Mouse (Mus musculus) thymus, adult 2 months (tissue): ENCODE data around the gene Adcyap1r1. TPM values are rescaled to one million over a fixed set of nuclear protein-coding genes. Genes with fewer than 3 reads are reported as not detected.

ENCODE experiments used
- DNase-seq: peaks from one replicate; pipeline ENCODE4 v3.0.0; 2021
- H3K27ac ChIP-seq: fragments of 200-500 bp; 2 replicates; pipeline ENCODE4 v1.5.1; 2012; ENCODE audit warnings: low read length, control low read depth; ENCODE audit not compliant: control insufficient read depth, insufficient read depth
- H3K27me3 ChIP-seq: fragments of 200-500 bp; 2 replicates; pipeline ENCODE4 v1.6.1; 2012; ENCODE audit warnings: mild to moderate bottlenecking, low read length, moderate library complexity, mixed read lengths; ENCODE audit not compliant: control insufficient read depth, insufficient read depth
- H3K36me3 ChIP-seq: fragments of 200-500 bp; 2 replicates; pipeline ENCODE4 v1.6.1; 2012; ENCODE audit warnings: mild to moderate bottlenecking, low read length, moderate library complexity; ENCODE audit not compliant: control insufficient read depth, insufficient read depth
- H3K4me1 ChIP-seq: fragments of 200-500 bp; replicated peaks from 2 replicates; pipeline ENCODE4 v1.6.1; 2012; ENCODE audit warnings: low read length; ENCODE audit not compliant: control insufficient read depth, insufficient read depth
- H3K4me3 ChIP-seq: fragments of 200-500 bp; 2 replicates; pipeline ENCODE4 v1.5.1; 2012; ENCODE audit warnings: mild to moderate bottlenecking, low read length, control low read depth, moderate library complexity; ENCODE audit not compliant: control insufficient read depth, insufficient read depth
- CTCF ChIP-seq: fragments of 200-500 bp; IDR thresholded peaks from 2 replicates; pipeline ENCODE4 v1.5.1; 2012; ENCODE audit warnings: mild to moderate bottlenecking, control low read depth, low read length, moderate library complexity, borderline replicate concordance; ENCODE audit not compliant: control insufficient read depth, poor library complexity, insufficient read depth; ENCODE audit errors: extremely low read depth
- POLR2A ChIP-seq: fragments of 200-500 bp; IDR thresholded peaks from 2 replicates; pipeline ENCODE4 v1.6.1; 2012; ENCODE audit warnings: mild to moderate bottlenecking, low read length, control low read depth, moderate library complexity; ENCODE audit not compliant: control insufficient read depth, poor library complexity, insufficient read depth; ENCODE audit errors: extremely low read depth
- WGBS: fragments of 180-500 bp; shearing (Covaris S2); methylation state at CpG from one replicate; pipeline ENCODE4 v1.1.7; 2018; 5-methylcytosine and 5-hydroxymethylcytosine counted together
- polyA plus RNA-seq: library from polyadenylated mRNA; depleted of rRNA; stranded (reverse); fragments of >200 nt; gene quantifications from 2 replicates; pipeline ENCODE4 v1.2.3, GENCODE M21; 2012

Gene Adcyap1r1
- polyA plus RNA-seq, 1 experiment: 1.8 TPM

- no peak for DNase-seq
- Histone ChIP-seq H3K27me3 (no peaks in the 10 kb centered on the region), H3K36me3 (no peaks in the 10 kb centered on the region), H3K4me3 (no peak overlapping the region), H3K4me1 (no peaks in the 10 kb centered on the region), H3K27ac (no peak overlapping the region)
- 35% methylated on average over 7 of the region's 7 CpGs for WGBS
- TF ChIP-seq CTCF (no peak), POLR2A (no peak)
These were observed 41.5 kb upstream of the Adcyap1r1 start for GRCm38 (mm10) chr6:55410119-55410775.

- WGBS: 90% methylated on average over 5 of the region's 5 CpGs
- TF ChIP-seq POLR2A (no peak), CTCF (no peak)
- H3K27ac ChIP-seq: no peak overlapping the region
- H3K4me1 ChIP-seq: no peaks in the 10 kb centered on the region
- H3K27me3 ChIP-seq: no peaks in the 10 kb centered on the region
- no peaks in the 10 kb centered on the region for H3K36me3 ChIP-seq
- no peak for DNase-seq
- no peak overlapping the region for H3K4me3 ChIP-seq
These were observed 40.8 kb upstream of the Adcyap1r1 start for GRCm38 (mm10) chr6:55410977-55411376.

- DNase-seq: no peak
- H3K36me3 ChIP-seq: no peaks in the 10 kb centered on the region
- 90% methylated on average over 5 of the region's 5 CpGs for WGBS
- no peaks in the 10 kb centered on the region for H3K4me1 ChIP-seq
- no peak overlapping the region for H3K27ac ChIP-seq
- TF ChIP-seq CTCF (no peak), POLR2A (no peak)
- no peaks in the 10 kb centered on the region for H3K27me3 ChIP-seq
- H3K4me3 ChIP-seq: no peak overlapping the region
These were observed 35.6 kb upstream of the Adcyap1r1 start for GRCm38 (mm10) chr6:55416202-55416601.

GRCm38 (mm10) chr6:55418746-55419410 lies 32.9 kb upstream of the Adcyap1r1 start:
- H3K4me1 ChIP-seq: no peaks in the 10 kb centered on the region
- H3K27me3 ChIP-seq: no peaks in the 10 kb centered on the region
- no peak overlapping the region for H3K27ac ChIP-seq
- TF ChIP-seq CTCF (no peak), POLR2A (no peak)
- DNase-seq: no peak
- H3K36me3 ChIP-seq: no peaks in the 10 kb centered on the region
- no peak overlapping the region for H3K4me3 ChIP-seq
- WGBS: 44% methylated on average over 2 of the region's 2 CpGs

- Histone ChIP-seq H3K4me3 (no peak overlapping the region), H3K27ac (no peak overlapping the region), H3K27me3 (no peaks in the 10 kb centered on the region), H3K36me3 (no peaks in the 10 kb centered on the region), H3K4me1 (no peaks in the 10 kb centered on the region)
- TF ChIP-seq CTCF (no peak), POLR2A (no peak)
- DNase-seq: no peak
- WGBS: 77% methylated on average over 3 of the region's 3 CpGs
These were observed 31.4 kb upstream of the Adcyap1r1 start for GRCm38 (mm10) chr6:55420411-55420810.

GRCm38 (mm10) chr6:55420869-55421361 lies 30.9 kb upstream of the Adcyap1r1 start:
- Histone ChIP-seq H3K27ac (no peak overlapping the region), H3K27me3 (no peaks in the 10 kb centered on the region), H3K4me3 (no peak overlapping the region), H3K36me3 (no peaks in the 10 kb centered on the region), H3K4me1 (no peaks in the 10 kb centered on the region)
- no peak for DNase-seq
- 59% methylated on average over 1 of the region's 1 CpGs for WGBS
- TF ChIP-seq POLR2A (no peak), CTCF (no peak)

- H3K27me3 ChIP-seq: no peaks in the 10 kb centered on the region
- no peak overlapping the region for H3K27ac ChIP-seq
- H3K4me1 ChIP-seq: no peaks in the 10 kb centered on the region
- H3K4me3 ChIP-seq: no peak overlapping the region
- H3K36me3 ChIP-seq: no peaks in the 10 kb centered on the region
- DNase-seq: no peak
- no peak for TF ChIP-seq POLR2A
- TF ChIP-seq CTCF: no peak
These were observed 19.7 kb upstream of the Adcyap1r1 start for GRCm38 (mm10) chr6:55432121-55432520.
